Mouse (Mus musculus): Measurements from ENCODE around the gene Ccin. TPM values are rescaled to one million over a fixed set of nuclear protein-coding genes. Genes with fewer than 3 reads are reported as not detected.

Ccin gene
- polyA plus RNA-seq, 1 experiment from 2014 or later: not detected

DNA sequence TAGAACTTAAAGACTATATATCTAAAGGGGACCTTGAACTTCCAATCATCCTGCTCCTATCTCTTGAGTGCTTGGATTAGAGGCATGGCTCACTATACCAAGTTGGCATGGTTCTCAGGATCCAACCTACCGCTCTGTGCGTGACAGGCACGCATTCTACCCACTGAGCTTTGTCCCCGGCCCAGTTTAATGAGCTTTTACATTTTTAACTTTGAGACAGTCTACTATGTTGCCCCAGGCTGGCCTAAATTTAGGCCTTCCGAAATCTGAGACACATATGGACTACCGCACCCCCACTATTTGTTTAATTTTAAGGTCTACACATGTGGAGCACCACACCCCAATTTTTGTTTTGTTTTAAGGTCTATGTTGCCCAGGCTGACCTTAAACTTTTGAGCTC, 2.4 kb upstream of the Ccin start:
- H3K4me1 ChIP-seq (ENCODE audit: control insufficient read depth, insufficient read depth, low read length): peaks cover 11% of the 10 kb centered on the region; the same call in 1 of the 2 replicates
- H3K9ac ChIP-seq (replicated peaks; ENCODE audit: low read length): no peak overlapping the region
- no peak for ATAC-seq (ENCODE audit: low FRiP score, low TSS enrichment)
- H3K9me3 ChIP-seq (ENCODE audit: control insufficient read depth, low read length): no peaks in the 10 kb centered on the region
- no peak overlapping the region for H3K27ac ChIP-seq (replicated peaks; ENCODE audit: low read depth, low read length)
- no peak overlapping the region for H3K4me2 ChIP-seq (ENCODE audit: low read length)
- WGBS: 98% methylated on average over 6 of the region's 6 CpGs
- no peaks in the 10 kb centered on the region for H3K36me3 ChIP-seq (ENCODE audit: control insufficient read depth, insufficient read depth, low read length)
- H3K27me3 ChIP-seq (ENCODE audit: control insufficient read depth, insufficient read depth, low read length): peaks cover 12% of the 10 kb centered on the region; the same call in 1 of the 2 replicates
- no peak overlapping the region for H3K4me3 ChIP-seq (replicated peaks; ENCODE audit: low read depth, low read length)
- DNase-seq: no peak

DNA sequence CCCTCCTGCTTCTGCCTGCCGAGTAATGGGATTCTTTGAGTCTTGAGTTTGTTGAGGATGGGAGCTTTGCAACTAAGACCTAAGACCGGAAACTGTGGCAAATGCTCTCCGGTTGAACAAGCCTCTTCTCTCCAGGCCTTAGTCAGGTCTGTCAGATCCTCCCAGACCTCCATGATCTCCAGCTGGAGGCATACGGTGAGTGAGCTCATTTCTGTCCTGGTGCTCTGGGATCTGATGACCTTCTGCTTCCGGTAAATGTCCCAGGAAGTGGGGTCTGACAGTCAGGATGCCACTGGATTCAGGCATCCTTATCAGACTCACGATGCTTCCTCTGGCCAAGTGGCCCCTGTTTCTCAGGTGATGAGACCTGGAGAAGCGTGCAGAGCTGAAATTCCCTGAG, 2.0 kb upstream of the Ccin start:
- WGBS: 87% methylated on average over 7 of the region's 7 CpGs
- H3K4me2 ChIP-seq (ENCODE audit: low read length): no peak overlapping the region
- no peak for DNase-seq
- no peaks in the 10 kb centered on the region for H3K9me3 ChIP-seq (ENCODE audit: control insufficient read depth, low read length)
- H3K4me1 ChIP-seq (ENCODE audit: control insufficient read depth, insufficient read depth, low read length): peaks cover 11% of the 10 kb centered on the region; the same call in 1 of the 2 replicates
- peaks cover 12% of the 10 kb centered on the region; the same call in 1 of the 2 replicates for H3K27me3 ChIP-seq (ENCODE audit: control insufficient read depth, insufficient read depth, low read length)
- no peak overlapping the region for H3K9ac ChIP-seq (replicated peaks; ENCODE audit: low read length)
- no peak overlapping the region for H3K4me3 ChIP-seq (replicated peaks; ENCODE audit: low read depth, low read length)
- no peaks in the 10 kb centered on the region for H3K36me3 ChIP-seq (ENCODE audit: control insufficient read depth, insufficient read depth, low read length)
- no peak for ATAC-seq (ENCODE audit: low FRiP score, low TSS enrichment)
- no peak overlapping the region for H3K27ac ChIP-seq (replicated peaks; ENCODE audit: low read depth, low read length)

DNA sequence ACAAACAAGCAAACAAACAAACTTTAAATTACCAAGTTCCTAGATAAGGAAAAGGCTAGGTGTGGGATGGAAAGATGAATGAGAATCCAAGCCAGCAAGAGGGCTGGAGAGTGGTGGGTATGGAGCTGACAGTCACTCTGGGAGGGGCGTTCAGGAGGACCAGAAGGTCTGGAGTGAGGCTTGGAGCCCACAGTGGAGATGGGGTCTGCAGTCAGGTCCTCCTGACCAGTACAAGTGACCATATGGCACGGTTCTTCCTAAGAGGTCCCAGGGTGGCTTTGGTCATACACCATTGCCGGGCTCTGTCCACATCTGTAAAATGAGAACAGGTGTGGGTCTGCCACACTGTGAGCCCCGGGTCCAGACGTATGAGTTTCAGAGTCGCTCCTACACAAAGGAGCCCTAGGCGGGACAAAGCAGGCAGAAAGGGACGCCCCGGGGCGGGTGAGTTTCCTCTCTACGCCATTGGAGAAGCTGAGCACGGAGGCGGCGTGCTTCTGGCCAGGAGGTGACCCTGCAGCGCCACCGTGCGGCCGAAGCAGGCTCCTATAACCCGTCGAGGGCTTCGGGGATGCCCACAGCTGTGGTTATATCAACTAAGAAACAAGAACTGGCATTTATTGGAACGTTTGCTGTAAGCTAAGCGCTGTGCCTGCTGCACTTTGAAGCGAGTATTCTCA, 1.1 kb upstream of the Ccin start:
- peaks cover 12% of the 10 kb centered on the region; the same call in 1 of the 2 replicates for H3K27me3 ChIP-seq (ENCODE audit: control insufficient read depth, insufficient read depth, low read length)
- ATAC-seq (ENCODE audit: low FRiP score, low TSS enrichment) (peak; percentile 92), DNase-seq (peak; percentile 96)
- H3K27ac ChIP-seq (replicated peaks; ENCODE audit: low read depth, low read length): no peak overlapping the region
- no peaks in the 10 kb centered on the region for H3K9me3 ChIP-seq (ENCODE audit: control insufficient read depth, low read length)
- peak overlapping the region; percentile 48 for H3K9ac ChIP-seq (replicated peaks; ENCODE audit: low read length)
- WGBS: 3% methylated on average over 24 of the region's 24 CpGs
- peak overlapping the region; percentile 20 for H3K4me3 ChIP-seq (replicated peaks; ENCODE audit: low read depth, low read length)
- peaks cover 11% of the 10 kb centered on the region; the same call in 1 of the 2 replicates for H3K4me1 ChIP-seq (ENCODE audit: control insufficient read depth, insufficient read depth, low read length)
- H3K36me3 ChIP-seq (ENCODE audit: control insufficient read depth, insufficient read depth, low read length): no peaks in the 10 kb centered on the region
- H3K4me2 ChIP-seq (ENCODE audit: low read length): peak overlapping the region; percentile 57

DNA sequence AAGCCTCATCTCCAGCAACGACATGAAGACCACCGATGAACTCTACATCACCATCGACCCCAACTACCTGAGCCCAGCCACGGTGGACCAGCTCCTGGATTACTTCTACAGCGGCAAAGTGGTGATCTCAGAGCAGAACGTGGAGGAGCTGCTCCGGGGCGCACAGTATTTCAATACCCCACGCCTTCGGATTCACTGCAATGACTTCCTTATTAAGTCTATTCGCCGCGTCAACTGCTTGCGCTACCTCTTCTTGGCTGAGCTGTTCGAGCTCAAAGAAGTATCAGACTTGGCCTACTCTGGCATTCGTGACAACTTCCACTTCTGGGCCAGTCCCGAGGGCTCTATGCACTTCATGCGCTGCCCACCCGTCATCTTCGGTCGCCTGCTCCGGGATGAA, 473 bp downstream of the Ccin start:
- Histone ChIP-seq H3K9ac (replicated peaks; ENCODE audit: low read length) (no peak overlapping the region), H3K4me2 (ENCODE audit: low read length) (no peak overlapping the region), H3K27me3 (ENCODE audit: control insufficient read depth, insufficient read depth, low read length) (peaks cover 12% of the 10 kb centered on the region; the same call in 1 of the 2 replicates), H3K9me3 (ENCODE audit: control insufficient read depth, low read length) (no peaks in the 10 kb centered on the region), H3K27ac (replicated peaks; ENCODE audit: low read depth, low read length) (no peak overlapping the region), H3K4me3 (replicated peaks; ENCODE audit: low read depth, low read length) (no peak overlapping the region), H3K36me3 (ENCODE audit: control insufficient read depth, insufficient read depth, low read length) (no peaks in the 10 kb centered on the region), H3K4me1 (ENCODE audit: control insufficient read depth, insufficient read depth, low read length) (peaks cover 5% of the 10 kb centered on the region; the same call in 1 of the 2 replicates)
- no peak for ATAC-seq (ENCODE audit: low FRiP score, low TSS enrichment)
- 93% methylated on average over 22 of the region's 22 CpGs for WGBS
- DNase-seq: no peak

GRCm38 (mm10) chr4:43984326-43984725, 1.0 kb downstream of the Ccin start:
- Histone ChIP-seq H3K4me3 (replicated peaks; ENCODE audit: low read depth, low read length) (no peak overlapping the region), H3K4me2 (ENCODE audit: low read length) (no peak overlapping the region), H3K4me1 (ENCODE audit: control insufficient read depth, insufficient read depth, low read length) (0 out of 2 replicates have a peak, but pooled peaks cover under 1% of the 10 kb centered on the region), H3K9me3 (ENCODE audit: control insufficient read depth, low read length) (no peaks in the 10 kb centered on the region), H3K36me3 (ENCODE audit: control insufficient read depth, insufficient read depth, low read length) (no peaks in the 10 kb centered on the region), H3K9ac (replicated peaks; ENCODE audit: low read length) (no peak overlapping the region), H3K27ac (replicated peaks; ENCODE audit: low read depth, low read length) (no peak overlapping the region), H3K27me3 (ENCODE audit: control insufficient read depth, insufficient read depth, low read length) (peaks cover 12% of the 10 kb centered on the region; the same call in 1 of the 2 replicates)
- ATAC-seq (ENCODE audit: low FRiP score, low TSS enrichment) (no peak), DNase-seq (no peak)
- 94% methylated on average over 19 of the region's 19 CpGs for WGBS

DNA sequence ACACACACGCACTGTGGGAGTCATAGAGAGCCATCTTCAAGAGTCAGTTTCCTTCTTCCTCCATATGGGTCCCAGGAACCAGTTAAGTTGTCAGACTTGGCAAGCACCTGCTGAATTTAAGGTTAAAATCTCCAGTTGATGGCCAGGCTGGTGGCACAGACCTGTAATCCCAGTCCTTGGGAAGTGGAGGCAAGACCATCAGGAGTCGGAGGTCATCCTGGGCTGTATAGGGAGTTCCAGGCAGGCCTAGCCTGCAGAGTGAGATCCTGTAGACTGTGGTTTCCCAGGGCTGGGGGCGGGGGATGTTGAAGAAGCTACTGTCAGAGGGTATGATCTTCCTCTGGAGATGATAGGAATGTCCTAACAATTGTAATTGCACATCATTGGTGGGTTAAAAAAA, 5.7 kb downstream of the Ccin start:
- 89% methylated on average over 3 of the region's 3 CpGs for WGBS
- no peaks in the 10 kb centered on the region for H3K4me1 ChIP-seq (ENCODE audit: control insufficient read depth, insufficient read depth, low read length)
- H3K9me3 ChIP-seq (ENCODE audit: control insufficient read depth, low read length): no peaks in the 10 kb centered on the region
- H3K9ac ChIP-seq (replicated peaks; ENCODE audit: low read length): no peak overlapping the region
- ATAC-seq (ENCODE audit: low FRiP score, low TSS enrichment): no peak
- H3K4me3 ChIP-seq (replicated peaks; ENCODE audit: low read depth, low read length): no peak overlapping the region
- no peaks in the 10 kb centered on the region for H3K36me3 ChIP-seq (ENCODE audit: control insufficient read depth, insufficient read depth, low read length)
- no peak for DNase-seq
- H3K27me3 ChIP-seq (ENCODE audit: control insufficient read depth, insufficient read depth, low read length): no peaks in the 10 kb centered on the region
- H3K4me2 ChIP-seq (ENCODE audit: low read length): no peak overlapping the region
- H3K27ac ChIP-seq (replicated peaks; ENCODE audit: low read depth, low read length): no peak overlapping the region

DNA sequence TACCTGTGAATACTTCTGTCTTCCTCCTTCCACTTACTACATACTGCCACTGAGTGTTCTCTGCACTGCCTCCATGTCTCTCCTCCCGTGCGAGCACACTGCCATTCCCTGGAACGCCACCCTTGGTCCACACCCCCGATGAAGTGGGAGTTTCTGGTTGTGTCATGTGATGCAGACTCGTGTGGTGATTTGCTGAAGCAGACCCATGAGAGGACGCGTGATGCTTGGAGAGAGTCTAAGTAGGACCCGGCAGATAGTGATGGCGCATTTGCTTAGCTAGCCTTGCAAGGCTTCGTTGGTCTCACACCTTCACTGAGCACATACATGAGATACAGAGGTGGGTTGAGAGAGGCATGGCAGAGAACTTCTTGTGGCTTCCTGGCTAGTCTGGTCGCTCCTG, 9.8 kb downstream of the Ccin start:
- no peak overlapping the region for H3K4me2 ChIP-seq (ENCODE audit: low read length)
- H3K9me3 ChIP-seq (ENCODE audit: control insufficient read depth, low read length): no peaks in the 10 kb centered on the region
- H3K27ac ChIP-seq (replicated peaks; ENCODE audit: low read depth, low read length): no peak overlapping the region
- H3K36me3 ChIP-seq (ENCODE audit: control insufficient read depth, insufficient read depth, low read length): no peaks in the 10 kb centered on the region
- DNase-seq: no peak
- 92% methylated on average over 11 of the region's 11 CpGs for WGBS
- no peaks in the 10 kb centered on the region for H3K27me3 ChIP-seq (ENCODE audit: control insufficient read depth, insufficient read depth, low read length)
- H3K9ac ChIP-seq (replicated peaks; ENCODE audit: low read length): no peak overlapping the region
- ATAC-seq (ENCODE audit: low FRiP score, low TSS enrichment): no peak
- H3K4me3 ChIP-seq (replicated peaks; ENCODE audit: low read depth, low read length): no peak overlapping the region
- no peaks in the 10 kb centered on the region for H3K4me1 ChIP-seq (ENCODE audit: control insufficient read depth, insufficient read depth, low read length)

DNA sequence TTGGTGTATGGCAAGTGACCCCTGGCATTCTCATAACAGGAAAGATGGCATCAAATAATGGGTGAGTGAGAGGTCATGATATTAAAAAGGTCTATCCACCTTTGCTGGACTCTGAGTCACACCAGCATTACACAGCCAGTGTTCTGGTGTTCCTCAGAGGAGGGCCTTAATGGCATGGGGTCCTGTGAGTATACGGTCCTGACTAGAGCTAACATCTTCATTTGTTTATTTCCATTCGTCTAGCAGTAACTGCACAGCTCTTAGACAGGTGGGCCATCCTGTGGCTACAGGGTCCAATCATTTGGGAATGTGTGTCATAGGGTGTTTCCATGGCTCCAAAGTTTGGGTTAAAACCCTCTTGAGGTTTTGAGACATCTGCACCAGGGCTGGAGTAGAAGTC, 11.1 kb downstream of the Ccin start:
- no peak for ATAC-seq (ENCODE audit: low FRiP score, low TSS enrichment)
- WGBS: 76% methylated on average over 2 of the region's 2 CpGs
- H3K27ac ChIP-seq (replicated peaks; ENCODE audit: low read depth, low read length): no peak overlapping the region

DNA sequence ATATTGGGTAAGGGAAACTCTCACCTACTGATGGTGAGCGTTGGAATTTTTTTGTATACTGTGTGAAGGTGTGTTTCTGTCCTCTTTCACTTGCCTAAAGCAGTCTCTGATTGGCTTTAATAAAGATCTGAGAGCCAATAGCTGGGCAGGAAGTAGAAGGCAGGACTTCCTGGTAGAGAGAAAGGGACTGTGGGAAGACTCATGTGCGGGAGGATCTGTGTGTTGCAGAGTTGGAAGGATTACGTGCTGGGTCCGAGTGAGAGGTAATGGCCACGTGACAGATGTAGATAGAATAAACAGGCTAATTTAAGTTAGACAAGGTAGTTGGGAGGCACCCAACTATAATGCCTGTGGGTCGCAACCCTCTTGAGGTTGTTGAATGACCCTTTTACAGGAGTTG, 20.3 kb downstream of the Ccin start:
- Histone ChIP-seq H3K36me3 (ENCODE audit: control insufficient read depth, insufficient read depth, low read length) (no peaks in the 10 kb centered on the region), H3K4me2 (ENCODE audit: low read length) (no peak overlapping the region), H3K27ac (replicated peaks; ENCODE audit: low read depth, low read length) (no peak overlapping the region), H3K4me1 (ENCODE audit: control insufficient read depth, insufficient read depth, low read length) (no peaks in the 10 kb centered on the region), H3K9ac (replicated peaks; ENCODE audit: low read length) (no peak overlapping the region), H3K27me3 (ENCODE audit: control insufficient read depth, insufficient read depth, low read length) (no peaks in the 10 kb centered on the region), H3K9me3 (ENCODE audit: control insufficient read depth, low read length) (no peaks in the 10 kb centered on the region; the same call in 1 of the 2 replicates), H3K4me3 (replicated peaks; ENCODE audit: low read depth, low read length) (no peak overlapping the region)
- 87% methylated on average over 6 of the region's 6 CpGs for WGBS
- ATAC-seq (ENCODE audit: low FRiP score, low TSS enrichment): no peak
- no peak for DNase-seq

More for the DNA sequence above, 11.1 kb downstream of the Ccin start:
- H3K4me2 ChIP-seq (ENCODE audit: low read length): no peak overlapping the region
- no peak for DNase-seq
- no peaks in the 10 kb centered on the region for H3K27me3 ChIP-seq (ENCODE audit: control insufficient read depth, insufficient read depth, low read length)
- no peaks in the 10 kb centered on the region for H3K36me3 ChIP-seq (ENCODE audit: control insufficient read depth, insufficient read depth, low read length)
- H3K9ac ChIP-seq (replicated peaks; ENCODE audit: low read length): no peak overlapping the region
- H3K4me1 ChIP-seq (ENCODE audit: control insufficient read depth, insufficient read depth, low read length): no peaks in the 10 kb centered on the region
- H3K4me3 ChIP-seq (replicated peaks; ENCODE audit: low read depth, low read length): no peak overlapping the region
- no peaks in the 10 kb centered on the region; the same call in 1 of the 2 replicates for H3K9me3 ChIP-seq (ENCODE audit: control insufficient read depth, low read length)

Data from midbrain, embryonic 14.5 days (tissue).